Mouse (Mus musculus) 3T3-L1 (cell line): ENCODE data around the gene Wls.

Experiments used
- DNase-seq: peaks from one replicate; pipeline ENCODE4 v3.0.0-alpha.2; 2015; ENCODE audit warnings: low read depth, low spot score

Gene Wls

DNA sequence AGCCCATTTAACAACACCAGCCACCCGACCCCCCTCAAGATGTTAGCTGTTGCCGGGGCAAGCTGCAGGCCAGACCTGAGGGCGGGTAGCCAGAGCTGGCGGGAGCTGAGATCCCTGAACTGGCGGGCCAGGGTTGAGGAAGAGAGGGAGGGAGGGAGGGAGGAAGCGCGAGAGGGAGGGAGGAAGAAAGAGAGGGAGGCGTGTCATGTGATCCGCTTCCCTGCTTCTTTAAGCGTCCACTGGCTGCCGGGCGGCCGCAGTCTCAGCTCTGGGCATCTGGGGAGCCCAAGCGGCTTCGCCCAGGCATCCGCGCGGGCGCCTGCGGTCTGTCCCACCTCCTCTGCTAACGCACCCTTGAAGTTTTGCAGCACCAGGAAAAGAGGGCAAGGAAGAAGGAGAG is at the start of gene Wls:
Gene Wls (plus strand): TSS at position 192 of the 400 bp plus-strand sequence.
- peak; percentile 89 for DNase-seq

DNA sequence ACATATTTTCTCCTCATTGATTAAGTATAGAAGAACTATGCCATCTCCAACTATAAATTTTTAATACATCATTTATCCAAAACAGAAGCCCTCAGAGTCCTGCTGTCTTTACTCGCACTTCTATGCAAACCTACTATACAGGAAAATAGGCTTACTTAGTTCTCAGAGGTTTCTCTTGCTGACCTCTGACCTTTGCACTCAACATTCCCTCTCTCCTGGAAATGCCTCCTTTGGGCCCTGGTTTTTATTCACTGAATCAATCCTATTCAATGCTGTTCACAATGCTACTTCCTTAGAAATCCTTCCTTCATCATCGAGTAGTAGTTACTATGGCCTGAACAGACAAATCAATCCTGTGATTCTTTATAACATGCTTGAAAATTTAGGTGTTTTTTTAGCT is 49.7 kb upstream of the Wls start:
- DNase-seq = no peak

- no peak for DNase-seq
Measured at GRCm38 (mm10) chr3:159831535-159831934, 7.9 kb upstream of the Wls start.

DNA sequence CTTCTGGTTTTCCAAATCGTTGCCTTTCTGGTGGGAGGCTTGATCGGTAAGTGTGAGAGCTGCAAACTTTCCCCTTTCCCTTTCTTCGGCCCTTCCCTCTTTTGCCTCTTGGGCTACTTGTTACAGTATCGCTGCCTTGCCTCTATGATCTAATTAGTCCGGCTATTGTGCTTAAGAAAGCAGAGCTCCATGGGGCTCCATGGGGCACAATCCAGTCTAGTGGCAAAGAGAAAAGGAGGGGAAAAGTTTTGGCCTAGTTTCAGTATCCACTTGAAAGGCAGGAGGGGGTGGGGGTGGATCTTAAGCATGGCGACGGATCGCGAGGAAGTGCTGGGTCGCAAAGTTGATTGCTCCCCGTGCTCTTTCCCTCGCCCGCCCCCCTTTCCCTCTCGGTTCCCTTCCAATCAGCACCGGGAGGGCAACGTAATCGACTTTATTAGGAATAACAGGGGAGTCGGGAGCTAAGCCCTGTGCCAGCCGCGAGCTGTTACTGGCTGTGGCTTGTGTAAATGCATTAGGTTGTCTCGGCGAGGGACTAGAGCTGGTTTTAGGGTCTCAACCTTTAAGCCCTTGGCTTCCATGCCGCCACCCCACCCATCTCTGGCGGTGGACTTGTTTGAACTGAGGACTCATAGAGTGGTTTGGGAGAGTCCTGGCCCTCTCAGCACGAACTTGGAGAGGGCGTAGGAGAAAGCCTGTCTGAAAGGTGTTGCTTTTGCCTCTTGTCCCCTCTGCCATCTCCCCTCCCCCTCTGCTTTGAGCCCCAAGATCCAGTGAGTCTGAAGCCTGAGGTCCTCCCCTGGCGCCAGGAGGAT is 737 bp downstream of the Wls start:
- DNase-seq = peak; percentile 82

DNA sequence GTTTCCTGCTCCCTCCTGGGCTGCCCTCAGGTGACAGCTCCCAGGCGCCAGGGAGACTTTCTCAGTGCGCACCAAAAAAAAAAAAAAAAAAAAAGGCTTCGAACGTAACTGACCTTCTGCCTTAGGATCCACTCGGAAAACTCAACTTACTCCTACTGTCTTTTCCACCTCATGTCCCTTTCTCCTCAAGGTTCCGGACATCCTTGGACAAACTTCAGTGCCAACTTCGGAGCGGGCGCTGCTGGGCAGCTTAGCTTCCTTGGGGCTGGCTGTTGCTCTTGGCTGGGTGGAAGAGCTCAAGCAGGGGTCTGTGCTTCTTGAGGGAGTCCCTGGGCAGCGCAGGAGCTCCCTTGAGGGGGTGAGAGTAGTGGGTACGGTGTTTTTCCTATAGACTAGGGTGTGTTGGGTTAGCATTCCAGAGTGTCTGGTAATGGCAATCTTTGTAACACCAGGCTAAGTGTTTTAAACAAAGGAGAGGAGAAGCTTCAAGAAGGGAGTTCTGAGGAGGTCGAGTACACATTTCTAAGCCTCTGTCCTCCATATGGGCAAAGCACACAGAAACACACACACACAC is 1.4 kb downstream of the Wls start:
- peak; percentile 65 for DNase-seq

- DNase-seq = peak; percentile 53
Measured at GRCm38 (mm10) chr3:159841458-159841857, 2.0 kb downstream of the Wls start.

DNA sequence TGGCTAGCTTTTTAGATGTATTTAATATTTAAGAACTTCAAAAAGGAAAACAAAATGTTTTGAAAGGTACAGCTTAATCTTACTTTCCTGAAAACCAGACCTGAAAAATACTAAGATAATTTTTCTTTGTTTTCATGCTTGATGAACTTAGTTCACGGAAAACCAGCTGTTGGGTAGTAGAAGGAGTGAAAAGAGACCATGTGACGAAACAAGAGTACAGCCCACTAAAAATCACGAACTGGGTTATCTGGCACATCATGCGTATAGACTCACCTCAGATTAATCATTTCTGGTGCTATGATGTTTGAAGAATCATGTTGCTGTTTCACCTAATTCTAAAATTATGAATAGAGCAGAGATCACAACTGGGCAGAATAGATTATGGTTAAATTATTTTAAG is 3.7 kb downstream of the Wls start:
- no peak for DNase-seq

DNA sequence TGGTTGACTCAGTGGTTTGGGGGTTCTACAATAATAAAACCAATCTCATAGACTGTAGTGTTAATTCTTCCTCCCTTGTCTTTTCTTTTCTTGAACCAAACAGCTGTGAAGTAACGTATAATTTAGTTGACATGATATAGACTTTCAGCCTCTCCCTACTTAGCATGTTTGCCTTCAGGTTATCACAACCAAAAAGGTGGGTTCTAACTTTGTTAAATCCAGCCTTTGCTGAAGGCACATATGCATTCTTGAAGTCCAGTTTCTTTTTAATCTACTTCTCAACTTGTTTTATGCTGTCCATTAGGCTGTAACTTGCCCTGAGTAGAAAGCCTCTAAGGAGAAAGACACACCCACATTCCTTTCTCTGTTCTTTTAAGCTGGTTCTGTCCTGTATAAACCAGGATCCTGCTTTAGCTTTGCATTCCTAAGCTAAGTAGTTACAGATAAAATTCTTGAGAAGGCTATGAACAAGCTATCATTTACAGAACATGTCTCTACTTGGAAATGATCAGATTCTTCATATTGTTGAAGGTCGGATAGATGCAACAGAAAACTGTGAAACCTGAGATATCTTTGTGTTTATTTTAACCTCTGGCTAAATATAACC is 8.0 kb downstream of the Wls start:
- DNase-seq = peak; percentile 86

GRCm38 (mm10) chr3:159848156-159848555 is 8.7 kb downstream of the Wls start:
- DNase-seq = no peak

- DNase-seq = no peak
Measured at GRCm38 (mm10) chr3:159851476-159851875, 12.0 kb downstream of the Wls start.

- DNase-seq = no peak
Measured at GRCm38 (mm10) chr3:159851980-159852379, 12.5 kb downstream of the Wls start.

DNA sequence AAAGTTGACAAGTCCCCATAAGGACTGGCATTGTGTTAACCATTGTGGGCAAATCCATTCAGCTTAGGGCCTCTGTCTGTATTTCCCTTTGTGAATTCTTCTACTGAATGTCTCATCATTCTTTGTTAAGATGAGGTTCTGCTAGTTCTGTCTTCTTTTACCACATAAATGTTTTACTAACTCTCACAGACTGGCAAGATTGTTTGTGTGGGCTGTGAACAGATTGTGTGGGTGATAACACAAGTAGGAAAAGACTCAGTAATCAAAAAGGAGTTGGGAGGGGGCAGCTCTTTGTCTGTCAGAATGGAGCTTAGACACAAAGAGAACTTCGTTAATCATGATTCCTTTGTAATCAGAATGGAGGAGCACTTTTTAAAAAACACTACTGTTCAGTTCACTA is 17.6 kb downstream of the Wls start:
- no peak for DNase-seq

GRCm38 (mm10) chr3:159865691-159866090 is 26.2 kb downstream of the Wls start:
- DNase-seq = peak; percentile 83

GRCm38 (mm10) chr3:159878983-159879382 is 39.5 kb downstream of the Wls start:
- no peak for DNase-seq

GRCm38 (mm10) chr3:159883325-159883724 is 43.9 kb downstream of the Wls start:
- DNase-seq = peak; percentile 74

GRCm38 (mm10) chr3:159884802-159885201 is 45.3 kb downstream of the Wls start:
- DNase-seq = peak; percentile 49

- peak; percentile 98 for DNase-seq
Measured at GRCm38 (mm10) chr3:159885271-159885670, 45.8 kb downstream of the Wls start.

DNA sequence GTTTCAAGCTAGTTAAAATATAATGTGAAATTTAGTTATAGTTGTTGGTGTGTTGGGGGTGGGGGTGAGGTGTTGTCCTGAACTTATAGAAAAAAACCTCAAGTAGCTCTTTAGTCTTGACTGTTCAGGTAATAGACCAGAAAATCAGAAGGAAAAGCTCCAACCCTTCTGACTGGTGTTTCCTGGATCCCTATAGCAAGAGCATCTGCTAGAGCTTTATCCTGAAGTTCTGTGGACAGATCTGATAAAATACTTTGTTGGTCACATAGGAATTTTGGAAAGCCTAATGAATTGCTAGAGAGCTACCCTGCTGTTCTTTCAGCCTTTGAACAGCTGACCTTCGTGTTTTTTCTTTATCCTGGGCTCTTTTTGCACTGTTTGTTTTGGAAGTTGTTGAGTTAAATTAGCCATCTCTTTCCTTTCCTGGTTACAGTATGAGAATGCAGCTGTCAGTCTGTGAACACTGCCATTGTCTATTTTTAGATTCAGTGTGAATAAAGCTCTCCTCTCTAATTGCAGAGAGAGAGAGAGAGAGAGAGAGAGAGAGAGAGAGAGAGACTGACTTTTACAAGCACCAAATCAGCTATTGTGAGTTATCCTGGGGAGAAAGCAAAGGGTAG is 46.4 kb downstream of the Wls start:
- DNase-seq = peak; percentile 56

- no peak for DNase-seq
Measured at GRCm38 (mm10) chr3:159890176-159891056, 50.9 kb downstream of the Wls start.

DNA sequence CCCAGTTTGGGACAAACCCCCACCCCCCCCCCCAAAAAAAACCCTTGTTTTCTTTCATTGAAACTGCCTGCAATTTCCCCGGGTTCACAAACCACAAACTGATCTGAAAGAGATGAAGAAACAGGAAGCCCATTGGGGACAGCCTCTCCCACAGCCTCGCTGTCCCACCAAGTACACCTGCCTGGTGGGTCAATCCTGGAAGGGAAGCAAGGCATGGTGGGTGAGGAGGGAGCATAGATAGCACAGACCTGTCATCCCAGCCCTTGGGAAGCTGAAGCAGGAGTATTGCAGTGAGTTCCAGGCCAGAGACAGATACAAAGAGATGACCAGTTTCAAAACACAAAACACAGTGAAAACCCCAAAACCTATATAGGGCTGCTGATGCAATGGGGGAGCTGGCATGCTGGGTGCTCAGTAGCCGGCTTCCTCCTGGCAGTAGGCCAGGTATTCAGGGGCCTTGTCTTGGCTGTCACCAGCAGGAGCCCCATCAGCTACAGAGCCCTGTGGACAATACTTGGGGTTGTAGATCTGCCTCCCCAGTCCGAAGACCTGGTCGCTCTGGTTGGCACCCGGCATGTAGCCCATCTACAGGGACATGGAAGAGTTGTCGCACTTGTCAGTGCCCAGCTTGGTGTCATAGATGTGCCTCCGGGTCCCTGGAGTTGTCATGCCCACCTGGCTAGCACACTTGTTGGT is 51.7 kb downstream of the Wls start:
- no peak for DNase-seq

DNA sequence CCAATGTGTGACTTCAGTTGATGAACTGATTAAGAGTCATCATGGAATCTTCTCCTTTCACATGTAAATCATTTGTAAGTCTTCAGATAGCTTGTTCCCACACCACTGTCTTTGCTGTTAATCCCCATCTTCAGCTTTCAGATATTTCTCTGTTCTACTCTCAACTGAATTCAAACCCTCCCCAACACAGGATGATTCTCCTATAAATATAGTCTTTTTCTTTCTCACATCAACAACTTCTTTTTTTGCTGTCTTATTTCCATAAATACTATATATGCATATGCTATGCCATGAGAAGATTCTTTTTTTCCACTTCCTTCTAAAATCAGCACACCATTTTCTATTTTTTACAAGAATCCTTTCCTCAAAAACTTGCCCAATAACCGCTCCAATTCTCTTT is 67.9 kb downstream of the Wls start:
- DNase-seq = no peak
